Mouse (Mus musculus) myocyte (in vitro differentiated cells): ENCODE data around the gene Erf.

ENCODE experiments used
- E2F4 ChIP-seq: IDR thresholded peaks from one replicate; pipeline ENCODE4 v1.6.1; 2011; ENCODE audit warnings: mild to moderate bottlenecking, control low read depth, moderate library complexity; ENCODE audit not compliant: insufficient read depth
- MAX ChIP-seq: IDR thresholded peaks from one replicate; pipeline ENCODE4 v1.6.1; 2011; ENCODE audit warnings: low read depth, mild to moderate bottlenecking, control low read depth
- MYOD1 ChIP-seq, 3 experiments: IDR thresholded peaks; one replicate each; pipeline ENCODE4 v1.6.1; 2011; ENCODE audit warnings: control low read depth in 2 of 3, low read depth in 2 of 3, mild to moderate bottlenecking in 2 of 3, moderate library complexity in 1 of 3; ENCODE audit not compliant: insufficient read length in 2 of 3, control insufficient read depth in 1 of 3
- POLR2A ChIP-seq: IDR thresholded peaks from one replicate; pipeline ENCODE4 v1.6.1; 2011; ENCODE audit warnings: low read depth, mild to moderate bottlenecking, control low read depth, moderate library complexity; ENCODE audit not compliant: insufficient read length
- POLR2AphosphoS2 ChIP-seq: IDR thresholded peaks from one replicate; pipeline ENCODE4 v1.6.1; 2011; ENCODE audit warnings: low read depth, control low read depth; ENCODE audit not compliant: insufficient read length
- TCF12 ChIP-seq: IDR thresholded peaks from one replicate; pipeline ENCODE4 v1.6.1; 2011; ENCODE audit warnings: mild to moderate bottlenecking, control low read depth; ENCODE audit not compliant: poor library complexity, insufficient read depth, severe bottlenecking
- TCF3 ChIP-seq: IDR thresholded peaks from one replicate; pipeline ENCODE4 v1.6.1; 2011; ENCODE audit warnings: low read depth, control low read depth; ENCODE audit not compliant: insufficient read length

DNA sequence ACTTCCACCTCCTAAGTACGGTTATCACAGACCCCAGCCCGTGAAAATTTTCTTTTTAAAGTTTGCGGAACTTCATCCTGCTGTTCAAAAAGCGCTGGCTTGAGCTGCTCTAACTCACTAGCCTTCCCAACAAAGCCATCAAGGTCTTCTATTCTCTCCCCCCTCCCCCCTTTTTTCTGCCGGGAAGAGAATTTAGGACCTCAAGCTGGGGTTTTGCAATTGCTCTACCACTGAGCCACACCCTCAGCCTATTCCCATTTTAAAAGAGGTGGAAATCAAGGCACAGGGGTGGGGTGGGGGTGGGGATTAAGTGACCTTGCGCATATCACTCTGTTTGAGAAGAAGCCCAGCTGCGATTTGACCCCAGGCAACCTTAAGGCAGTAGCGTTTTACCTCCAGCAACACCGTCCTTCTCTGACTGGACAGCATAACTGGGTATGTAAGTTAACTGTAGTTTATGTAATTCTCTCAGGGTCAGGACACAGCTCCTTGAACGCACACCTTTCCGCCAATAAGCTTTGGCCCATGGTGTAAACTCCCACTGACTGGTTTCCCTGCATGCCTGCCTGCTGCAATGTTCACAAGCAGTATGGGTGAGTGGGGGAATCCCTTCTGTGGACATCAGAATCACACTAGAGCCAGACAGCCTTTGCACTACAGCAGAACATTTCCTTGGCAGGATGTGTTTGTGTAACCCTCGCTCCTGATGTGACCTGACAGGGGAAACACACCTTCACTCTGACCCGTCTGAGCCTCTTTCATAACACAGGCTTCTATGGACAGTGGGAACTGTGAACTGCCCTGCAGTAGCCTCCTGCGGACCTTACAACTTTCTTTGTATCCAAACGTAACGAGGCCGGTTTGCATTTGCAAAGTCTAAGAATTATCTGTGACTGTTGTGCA, 13.7 kb upstream of the Erf start:
- TF ChIP-seq POLR2A (no peak), TCF3 (no peak), TCF12 (no peak), MYOD1 (IDR thresholded peaks at IDR 0.05; ENCODE audit: control insufficient read depth in 1 of 3, insufficient read length in 2 of 3, low read depth in 2 of 3) (no peak), E2F4 (no peak), POLR2AphosphoS2 (no peak), MAX (no peak)
